Mouse (Mus musculus) G1E (cell line): Measurements from ENCODE around the gene Ccdc36.

Experiments
- CTCF ChIP-seq: IDR thresholded peaks from 2 replicates; pipeline ENCODE4 v1.5.1; 2012; ENCODE audit warnings: low read depth, low read length, inconsistent platforms, mixed read lengths
- GATA1 ChIP-seq: IDR thresholded peaks from 2 replicates; pipeline ENCODE4 v1.6.1; 2012; ENCODE audit warnings: borderline replicate concordance, low read length, inconsistent platforms, mixed read lengths
- GATA2 ChIP-seq: IDR thresholded peaks from 2 replicates; pipeline ENCODE4 v1.6.1; 2012; ENCODE audit warnings: low read depth, low read length, inconsistent platforms, borderline replicate concordance
- POLR2AphosphoS5 ChIP-seq: IDR thresholded peaks from 2 replicates; pipeline ENCODE4 v1.6.1; 2012; ENCODE audit warnings: low read depth, low read length, inconsistent platforms; ENCODE audit not compliant: insufficient replicate concordance
- TAL1 ChIP-seq: conservative IDR thresholded peaks from 2 replicates; pipeline ENCODE4 v1.6.1; 2012; ENCODE audit warnings: low read depth, low read length, inconsistent platforms, mixed read lengths

DNA sequence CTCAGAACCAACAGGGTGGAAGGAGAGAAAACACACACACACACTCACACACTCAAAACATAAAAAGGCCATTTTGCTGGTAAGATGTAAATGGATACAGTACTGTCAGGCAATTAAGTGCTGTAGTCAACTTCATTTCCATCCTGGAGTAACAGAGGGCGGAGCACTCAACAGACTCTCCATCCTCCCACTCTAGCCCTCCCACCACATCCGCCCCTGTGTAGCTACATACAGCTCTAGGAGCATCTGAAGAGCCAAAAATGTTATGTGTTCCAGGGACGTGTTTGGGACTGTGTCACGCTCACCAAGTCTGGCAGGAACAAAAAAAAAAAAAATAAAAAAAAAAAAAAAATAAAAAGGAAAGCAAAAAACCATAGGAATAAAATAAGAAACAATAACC, 25.2 kb downstream of the Ccdc36 start:
- TF ChIP-seq CTCF (no peak), GATA1 (no peak), POLR2AphosphoS5 (no peak), GATA2 (no peak), TAL1 (no peak)
